Mouse (Mus musculus) thymus, adult 2 months (tissue): ENCODE measurements around the gene Gid4.

Source experiments
- CTCF ChIP-seq: fragments of 200-500 bp; IDR thresholded peaks from 2 replicates; pipeline ENCODE4 v1.5.1; 2012; ENCODE audit warnings: mild to moderate bottlenecking, control low read depth, low read length, moderate library complexity, borderline replicate concordance; ENCODE audit not compliant: control insufficient read depth, poor library complexity, insufficient read depth; ENCODE audit errors: extremely low read depth
- POLR2A ChIP-seq: fragments of 200-500 bp; IDR thresholded peaks from 2 replicates; pipeline ENCODE4 v1.6.1; 2012; ENCODE audit warnings: mild to moderate bottlenecking, low read length, control low read depth, moderate library complexity; ENCODE audit not compliant: control insufficient read depth, poor library complexity, insufficient read depth; ENCODE audit errors: extremely low read depth

DNA sequence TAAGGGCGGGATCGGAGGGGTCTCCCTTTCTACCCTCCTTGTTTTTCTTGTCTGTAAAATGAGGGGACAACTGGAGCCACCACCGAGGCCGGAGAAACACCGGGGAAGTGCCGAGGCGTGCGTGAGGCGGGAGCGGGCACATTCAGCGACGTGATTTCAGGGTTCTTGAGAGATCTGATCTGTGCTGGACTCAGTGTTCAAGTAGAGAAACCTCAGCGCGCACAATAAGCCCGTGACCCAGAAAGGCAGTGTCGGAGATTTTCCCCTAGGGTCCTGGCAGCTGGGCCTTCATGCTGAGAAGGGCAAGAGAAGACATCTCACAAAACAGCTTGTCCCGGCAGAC is 37.8 kb downstream of the Gid4 start:
- TF ChIP-seq CTCF (no peak), POLR2A (no peak)
